Mouse (Mus musculus): ENCODE results near the gene Slc2a10.

GRCm38 (mm10) chr2:165561861-165562260 is 58.3 kb downstream of the Slc2a10 start:
- no peak for TF ChIP-seq CTCF (IDR thresholded peaks at IDR 0.05; ENCODE audit: low read depth)
- TF ChIP-seq EP300 (IDR thresholded peaks at IDR 0.05; ENCODE audit: low read depth), result no peak
